Mouse (Mus musculus) myocyte (in vitro differentiated cells): ENCODE results near the gene Hba-x. TPM values are rescaled to one million over a fixed set of nuclear protein-coding genes. Genes with fewer than 3 reads are reported as not detected.

Experiments
- H3K27me3 ChIP-seq: one replicate; pipeline ENCODE4 v1.6.1; 2011; ENCODE audit not compliant: control insufficient read depth, insufficient read depth, insufficient read length
- H3K36me3 ChIP-seq: one replicate; pipeline ENCODE4 v1.6.1; 2011; ENCODE audit not compliant: control insufficient read depth, insufficient read depth
- H3K4me2 ChIP-seq: one replicate; pipeline ENCODE4 v1.6.1; 2011; ENCODE audit warnings: low read depth, control low read depth
- H3K4me3 ChIP-seq: one replicate; pipeline ENCODE4 v1.5.1; 2011; ENCODE audit warnings: mild to moderate bottlenecking, control low read depth, moderate library complexity
- H3K79me2 ChIP-seq: one replicate; pipeline ENCODE4 v1.6.1; 2011; ENCODE audit not compliant: control insufficient read depth, insufficient read depth
- H3ac ChIP-seq: one replicate; pipeline ENCODE4 v1.6.1; 2011; ENCODE audit not compliant: control insufficient read depth, insufficient read length
- CEBPB ChIP-seq: IDR thresholded peaks from 2 replicates; pipeline ENCODE4 v1.6.1; 2011; ENCODE audit warnings: mild to moderate bottlenecking, moderate library complexity; ENCODE audit not compliant: poor library complexity, insufficient read depth, severe bottlenecking
- E2F4 ChIP-seq: IDR thresholded peaks from one replicate; pipeline ENCODE4 v1.6.1; 2011; ENCODE audit warnings: mild to moderate bottlenecking, control low read depth, moderate library complexity; ENCODE audit not compliant: insufficient read depth
- MAX ChIP-seq: IDR thresholded peaks from one replicate; pipeline ENCODE4 v1.6.1; 2011; ENCODE audit warnings: low read depth, mild to moderate bottlenecking, control low read depth
- MYOD1 ChIP-seq, 3 experiments: IDR thresholded peaks; one replicate each; pipeline ENCODE4 v1.6.1; 2011; ENCODE audit warnings: control low read depth in 2 of 3, low read depth in 2 of 3, mild to moderate bottlenecking in 2 of 3, moderate library complexity in 1 of 3; ENCODE audit not compliant: insufficient read length in 2 of 3, control insufficient read depth in 1 of 3
- MYOG ChIP-seq, 3 experiments: IDR thresholded peaks; one replicate each; pipeline ENCODE4 v1.6.1; 2011; ENCODE audit warnings: control low read depth in 2 of 3, low read depth in 2 of 3, mild to moderate bottlenecking in 2 of 3; ENCODE audit not compliant: insufficient read length in 2 of 3, control insufficient read depth in 1 of 3, insufficient read depth in 1 of 3
- POLR2A ChIP-seq: IDR thresholded peaks from one replicate; pipeline ENCODE4 v1.6.1; 2011; ENCODE audit warnings: low read depth, mild to moderate bottlenecking, control low read depth, moderate library complexity; ENCODE audit not compliant: insufficient read length
- POLR2AphosphoS2 ChIP-seq: IDR thresholded peaks from one replicate; pipeline ENCODE4 v1.6.1; 2011; ENCODE audit warnings: low read depth, control low read depth; ENCODE audit not compliant: insufficient read length
- REST ChIP-seq: IDR thresholded peaks from one replicate; pipeline ENCODE4 v1.6.1; 2011; ENCODE audit warnings: mild to moderate bottlenecking, control low read depth, moderate library complexity; ENCODE audit not compliant: insufficient read depth, insufficient read length
- SRF ChIP-seq: IDR thresholded peaks from one replicate; pipeline ENCODE4 v1.6.1; 2011; ENCODE audit warnings: low read depth; ENCODE audit not compliant: control insufficient read depth, insufficient read length
- TCF12 ChIP-seq: IDR thresholded peaks from one replicate; pipeline ENCODE4 v1.6.1; 2011; ENCODE audit warnings: mild to moderate bottlenecking, control low read depth; ENCODE audit not compliant: poor library complexity, insufficient read depth, severe bottlenecking
- TCF3 ChIP-seq: IDR thresholded peaks from one replicate; pipeline ENCODE4 v1.6.1; 2011; ENCODE audit warnings: low read depth, control low read depth; ENCODE audit not compliant: insufficient read length
- USF1 ChIP-seq: IDR thresholded peaks from one replicate; pipeline ENCODE4 v1.6.1; 2011; ENCODE audit warnings: low read depth, mild to moderate bottlenecking, control low read depth, moderate library complexity
- polyA plus RNA-seq: library from polyadenylated mRNA; unstranded; fragments of >200 nt; fragmentation: generic; extraction: Trizol; gene quantifications from one replicate; pipeline ENCODE4 v1.2.1, GENCODE M21; 2012; ENCODE audit warnings: missing spikeins

Hba-x gene
- polyA plus RNA-seq, 1 experiment: not detected

DNA sequence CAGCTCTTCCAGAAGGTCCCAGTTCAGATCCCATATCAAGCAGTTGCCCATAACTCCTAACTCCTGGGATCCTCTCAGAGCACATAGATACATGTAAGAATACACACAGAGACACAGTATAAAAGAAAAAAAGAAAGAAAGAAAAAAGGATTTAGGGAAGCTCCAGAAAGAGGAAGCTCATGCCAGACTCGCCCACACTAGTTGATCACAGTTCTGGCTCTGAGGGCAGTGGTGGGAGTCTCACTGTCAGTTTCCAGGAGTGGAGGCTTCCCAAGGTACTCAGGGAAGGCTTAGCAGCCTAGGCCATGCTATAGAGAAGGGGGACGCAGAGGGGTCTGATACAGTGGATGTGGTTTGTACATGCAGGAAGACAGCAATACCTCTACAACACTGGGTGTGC is 45.1 kb upstream of the Hba-x start:
- Histone ChIP-seq H3K79me2 (no peaks in the 10 kb centered on the region), H3K36me3 (peaks cover 25% of the 10 kb centered on the region), H3K4me2 (no peak overlapping the region), H3K27me3 (no peaks in the 10 kb centered on the region), H3ac (no peak overlapping the region), H3K4me3 (no peak overlapping the region)
- TF ChIP-seq SRF (no peak), TCF3 (no peak), POLR2A (no peak), CEBPB (no peak), MYOD1 (IDR thresholded peaks at IDR 0.05; ENCODE audit: control insufficient read depth in 1 of 3, insufficient read length in 2 of 3, low read depth in 2 of 3) (no peak), POLR2AphosphoS2 (no peak), REST (no peak), MYOG (IDR thresholded peaks at IDR 0.05; ENCODE audit: control insufficient read depth in 1 of 3, insufficient read depth in 1 of 3, insufficient read length in 2 of 3, low read depth in 2 of 3) (no peak), TCF12 (no peak), USF1 (no peak), E2F4 (no peak), MAX (no peak)

DNA sequence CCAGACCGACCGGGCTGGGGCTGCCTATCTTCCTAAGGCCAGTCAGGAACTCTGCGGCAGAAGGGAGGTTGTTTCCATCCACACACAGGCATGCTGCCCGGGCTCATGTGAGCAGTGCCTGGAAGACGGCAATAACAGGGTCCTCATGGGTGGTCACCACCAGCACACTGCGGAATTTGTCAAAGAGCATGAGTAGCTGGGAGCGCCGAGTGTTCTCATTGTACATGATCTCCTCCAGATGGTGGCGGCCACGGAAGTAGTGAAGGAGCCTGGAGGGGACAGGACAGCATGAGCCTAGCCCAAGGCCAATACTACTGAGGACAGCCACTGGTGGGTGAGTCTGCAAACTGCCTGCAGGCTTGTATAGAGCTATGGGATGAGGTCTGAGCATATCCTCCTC is 43.4 kb upstream of the Hba-x start:
- Histone ChIP-seq H3K27me3 (no peaks in the 10 kb centered on the region), H3K4me2 (no peak overlapping the region), H3K4me3 (no peak overlapping the region), H3K79me2 (no peaks in the 10 kb centered on the region), H3ac (no peak overlapping the region), H3K36me3 (peaks cover 25% of the 10 kb centered on the region)
- TF ChIP-seq MYOG (IDR thresholded peaks at IDR 0.05; ENCODE audit: control insufficient read depth in 1 of 3, insufficient read depth in 1 of 3, insufficient read length in 2 of 3, low read depth in 2 of 3) (no peak), TCF3 (no peak), TCF12 (no peak), MAX (no peak), USF1 (no peak), REST (no peak), POLR2A (no peak), MYOD1 (IDR thresholded peaks at IDR 0.05; ENCODE audit: control insufficient read depth in 1 of 3, insufficient read length in 2 of 3, low read depth in 2 of 3) (no peak), CEBPB (no peak), POLR2AphosphoS2 (no peak), E2F4 (no peak)

DNA sequence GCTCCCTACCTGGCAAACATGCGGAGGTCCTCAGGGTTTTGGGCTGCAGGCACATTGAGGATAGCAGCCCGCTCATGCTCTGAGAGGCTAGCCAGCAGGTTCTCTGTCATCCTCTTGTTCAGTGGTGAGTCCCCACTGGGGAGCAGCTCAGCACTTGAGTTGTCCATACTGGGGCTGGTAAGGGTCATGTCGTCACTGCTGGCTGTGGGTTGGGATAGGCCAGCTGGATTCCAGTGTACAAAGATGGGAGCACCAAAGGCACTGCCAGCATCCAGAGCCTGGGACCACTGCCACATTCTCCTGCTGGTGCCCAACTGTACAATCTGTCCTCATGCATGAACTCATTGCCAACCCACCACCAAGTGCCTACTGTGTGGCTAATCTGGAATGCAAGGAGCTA is 42.3 kb upstream of the Hba-x start:
- Histone ChIP-seq H3K27me3 (no peaks in the 10 kb centered on the region), H3K4me3 (no peak overlapping the region), H3K36me3 (peaks cover 29% of the 10 kb centered on the region), H3ac (no peak overlapping the region), H3K79me2 (no peaks in the 10 kb centered on the region), H3K4me2 (no peak overlapping the region)
- TF ChIP-seq REST (no peak), USF1 (no peak), MYOD1 (IDR thresholded peaks at IDR 0.05; ENCODE audit: control insufficient read depth in 1 of 3, insufficient read length in 2 of 3, low read depth in 2 of 3) (no peak), MYOG (IDR thresholded peaks at IDR 0.05; ENCODE audit: control insufficient read depth in 1 of 3, insufficient read depth in 1 of 3, insufficient read length in 2 of 3, low read depth in 2 of 3) (no peak), POLR2AphosphoS2 (no peak), TCF12 (no peak)

DNA sequence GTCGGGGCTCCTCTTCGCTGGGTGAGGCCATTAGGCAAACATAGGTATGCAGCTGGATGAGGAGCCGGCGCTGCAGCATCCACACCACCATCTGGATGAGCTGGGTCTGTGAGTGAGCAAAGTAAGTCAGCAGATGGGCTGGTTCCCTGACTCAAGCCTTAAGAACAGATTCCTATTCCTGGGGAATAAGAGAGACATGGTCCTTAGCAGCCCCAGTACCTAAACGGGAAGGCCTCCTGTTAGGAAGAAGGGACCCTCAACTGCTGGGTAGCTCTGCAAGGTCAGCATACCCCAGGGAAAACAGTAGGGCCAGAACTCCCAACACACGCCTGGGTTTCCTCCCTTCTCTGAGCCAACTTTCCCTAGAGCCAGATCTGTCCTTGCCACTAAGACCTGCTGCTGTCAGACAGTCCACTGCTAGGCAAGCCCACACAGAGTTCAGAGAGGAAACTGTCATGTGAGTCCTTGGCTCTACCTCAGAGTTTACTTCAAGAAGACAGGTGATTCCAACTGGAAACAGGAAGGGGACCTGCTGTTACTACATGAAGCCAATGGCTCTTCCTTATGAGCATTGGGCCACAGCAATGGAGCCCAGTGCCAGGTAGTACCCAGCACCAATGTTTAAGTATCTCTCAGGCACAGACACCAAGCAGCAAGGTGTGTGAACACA is 41.2 kb upstream of the Hba-x start:
- H3K36me3 ChIP-seq: peaks cover 31% of the 10 kb centered on the region
- no peaks in the 10 kb centered on the region for H3K79me2 ChIP-seq
- TF ChIP-seq MYOG (IDR thresholded peaks at IDR 0.05; ENCODE audit: control insufficient read depth in 1 of 3, insufficient read depth in 1 of 3, insufficient read length in 2 of 3, low read depth in 2 of 3) (no peak), MAX (no peak), CEBPB (no peak), E2F4 (no peak), POLR2AphosphoS2 (no peak), TCF3 (no peak), REST (no peak), TCF12 (no peak), USF1 (no peak), SRF (no peak)
- no peak overlapping the region for H3K4me3 ChIP-seq
- H3K27me3 ChIP-seq: no peaks in the 10 kb centered on the region
- H3K4me2 ChIP-seq: no peak overlapping the region
- no peak overlapping the region for H3ac ChIP-seq

DNA sequence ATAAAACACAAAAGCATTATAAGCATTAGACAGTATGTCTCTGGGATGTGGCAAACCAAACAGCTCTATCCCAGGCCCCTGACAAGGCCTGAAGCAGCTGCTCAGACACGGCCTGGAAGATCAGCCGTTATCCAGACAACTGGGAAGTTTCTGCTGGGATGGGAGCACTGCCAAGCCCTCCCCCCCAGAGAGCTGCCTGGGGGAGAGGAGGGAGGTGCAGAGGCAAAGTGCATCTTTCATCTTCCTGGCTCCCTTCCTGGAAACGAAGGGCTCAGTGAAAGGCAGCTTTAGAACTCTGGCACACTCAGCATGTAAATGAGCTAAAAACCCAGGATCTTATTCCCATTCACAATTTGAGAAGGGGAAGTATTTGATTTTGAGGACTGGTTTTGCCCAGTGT is 40.6 kb upstream of the Hba-x start:
- Histone ChIP-seq H3K36me3 (peaks cover 28% of the 10 kb centered on the region), H3K4me3 (no peak overlapping the region), H3ac (no peak overlapping the region), H3K27me3 (no peaks in the 10 kb centered on the region), H3K79me2 (no peaks in the 10 kb centered on the region), H3K4me2 (no peak overlapping the region)
- TF ChIP-seq CEBPB (no peak), MYOG (IDR thresholded peaks at IDR 0.05; ENCODE audit: control insufficient read depth in 1 of 3, insufficient read depth in 1 of 3, insufficient read length in 2 of 3, low read depth in 2 of 3) (peak in 1 of 3 experiments; percentile 41)
